Mouse (Mus musculus) embryonic facial prominence, embryonic 10.5 days (tissue): ENCODE results near the gene Zfp13. TPM values are rescaled to one million over a fixed set of nuclear protein-coding genes. Genes with fewer than 3 reads are reported as not detected.

Experiments
- DNase-seq: peaks from one replicate; pipeline ENCODE4 v3.0.0-alpha.2; 2017; ENCODE audit warnings: low spot score
- H3K27ac ChIP-seq: fragments of 300-500 bp; sonication (generic); replicated peaks from 2 replicates; pipeline ENCODE4 v1.5.1; 2016; ENCODE audit warnings: mild to moderate bottlenecking
- H3K27me3 ChIP-seq: fragments of 300-500 bp; sonication (generic); replicated peaks from 2 replicates; pipeline ENCODE4 v1.6.1; 2016; ENCODE audit warnings: low read depth, mild to moderate bottlenecking; ENCODE audit not compliant: poor library complexity, severe bottlenecking
- H3K36me3 ChIP-seq: fragments of 300-500 bp; sonication (generic); replicated peaks from 2 replicates; pipeline ENCODE4 v1.6.1; 2016; ENCODE audit warnings: mild to moderate bottlenecking, moderate library complexity
- H3K4me1 ChIP-seq: fragments of 300-500 bp; sonication (generic); 2 replicates; pipeline ENCODE4 v1.6.1; 2016
- H3K4me3 ChIP-seq: fragments of 300-500 bp; sonication (generic); 2 replicates; pipeline ENCODE4 v1.5.1; 2016; ENCODE audit warnings: mild to moderate bottlenecking, moderate library complexity
- H3K9me3 ChIP-seq: fragments of 300-500 bp; sonication (generic); 2 replicates; pipeline ENCODE4 v1.6.1; 2016; ENCODE audit warnings: mild to moderate bottlenecking
- WGBS: fragments of 180-500 bp; shearing (Covaris S2); methylation state at CpG from one replicate; pipeline ENCODE4 v1.1.7; 2016; 5-methylcytosine and 5-hydroxymethylcytosine counted together
- polyA plus RNA-seq: library from polyadenylated mRNA; unstranded; fragments of >200 nt; fragmentation: Nextera tagmentation; extraction: Ambion mirVana; gene quantifications from 2 replicates; pipeline ENCODE4 v1.2.1, GENCODE M21; 2016

Zfp13 gene
- 22.4 and 24.4 TPM in 2 replicates for polyA plus RNA-seq

- WGBS: 9% methylated on average over 31 of the region's 31 CpGs
Observed at GRCm38 (mm10) chr17:23598582-23599552, at the start of gene Zfp13. Zfp13 (minus strand) TSS chr17:23599487.

GRCm38 (mm10) chr17:23645894-23646293 is 46.6 kb upstream of the Zfp13 start:
- WGBS: 28% methylated on average over 10 of the region's 10 CpGs
- Histone ChIP-seq H3K36me3 (no peaks in the 10 kb centered on the region), H3K4me3 (no peak overlapping the region), H3K27me3 (peaks cover 43% of the 10 kb centered on the region), H3K27ac (no peak overlapping the region), H3K4me1 (peaks cover 11% of the 10 kb centered on the region), H3K9me3 (no peaks in the 10 kb centered on the region)
- DNase-seq: no peak

More at GRCm38 (mm10) chr17:23598582-23599552, at the start of gene Zfp13:
- peak within 1 kb of the TSS; percentile 58 for H3K4me3 ChIP-seq
- H3K27me3 ChIP-seq: no peaks in the 10 kb centered on the region
- no peaks in the 10 kb centered on the region for H3K36me3 ChIP-seq
- peak within 1 kb of the TSS; percentile 90 for H3K27ac ChIP-seq
- peak; percentile 93 for DNase-seq
- H3K9me3 ChIP-seq: no peaks in the 10 kb centered on the region
- peaks cover 39% of the 10 kb centered on the region for H3K4me1 ChIP-seq

- H3K36me3 ChIP-seq: no peaks in the 10 kb centered on the region
- H3K27me3 ChIP-seq: peaks cover 43% of the 10 kb centered on the region
- WGBS: under 1% methylated on average over 58 of the region's 58 CpGs
- H3K4me3 ChIP-seq: peak within 1 kb of the TSS; percentile 62
- peak; percentile 62 for DNase-seq
- peaks cover 11% of the 10 kb centered on the region for H3K4me1 ChIP-seq
- H3K9me3 ChIP-seq: no peaks in the 10 kb centered on the region
- H3K27ac ChIP-seq: peak within 1 kb of the TSS; percentile 72
Observed at GRCm38 (mm10) chr17:23644613-23645495, 45.6 kb upstream of the Zfp13 start, which contains the start of gene Mmp25. Mmp25 (minus strand) TSS chr17:23645277.

- Histone ChIP-seq H3K27ac (no peak overlapping the region), H3K36me3 (no peaks in the 10 kb centered on the region), H3K27me3 (peaks cover 10% of the 10 kb centered on the region), H3K4me3 (no peak overlapping the region), H3K9me3 (no peaks in the 10 kb centered on the region), H3K4me1 (peaks cover 9% of the 10 kb centered on the region)
- 84% methylated on average over 8 of the region's 8 CpGs for WGBS
- DNase-seq: no peak
Observed at GRCm38 (mm10) chr17:23631241-23631640, 32.0 kb upstream of the Zfp13 start.

GRCm38 (mm10) chr17:23630195-23631020 is 31.1 kb upstream of the Zfp13 start:
- no peak overlapping the region for H3K27ac ChIP-seq
- H3K4me1 ChIP-seq: peaks cover 9% of the 10 kb centered on the region
- peak overlapping the region; percentile 45 for H3K4me3 ChIP-seq
- peaks cover 10% of the 10 kb centered on the region for H3K27me3 ChIP-seq
- no peaks in the 10 kb centered on the region for H3K36me3 ChIP-seq
- WGBS: 18% methylated on average over 22 of the region's 22 CpGs
- H3K9me3 ChIP-seq: no peaks in the 10 kb centered on the region
- DNase-seq: peak; percentile 87

- no peak for DNase-seq
- Histone ChIP-seq H3K4me1 (peaks cover 9% of the 10 kb centered on the region), H3K9me3 (no peaks in the 10 kb centered on the region), H3K4me3 (no peak overlapping the region), H3K27ac (no peak overlapping the region), H3K27me3 (peaks cover 10% of the 10 kb centered on the region), H3K36me3 (no peaks in the 10 kb centered on the region)
- WGBS: 43% methylated on average over 7 of the region's 7 CpGs
Observed at GRCm38 (mm10) chr17:23627813-23628212, 28.5 kb upstream of the Zfp13 start.

GRCm38 (mm10) chr17:23620351-23620750 is 21.1 kb upstream of the Zfp13 start:
- H3K27me3 ChIP-seq: 0 out of 2 replicates have a peak, but pooled peaks cover 5% of the 10 kb centered on the region
- WGBS: 83% methylated on average over 7 of the region's 7 CpGs
- H3K27ac ChIP-seq: no peak overlapping the region

GRCm38 (mm10) chr17:23617087-23617486 is 17.8 kb upstream of the Zfp13 start:
- Histone ChIP-seq H3K36me3 (no peaks in the 10 kb centered on the region), H3K9me3 (no peaks in the 10 kb centered on the region), H3K27ac (no peak overlapping the region), H3K4me1 (no peaks in the 10 kb centered on the region), H3K27me3 (0 out of 2 replicates have a peak, but pooled peaks cover 5% of the 10 kb centered on the region), H3K4me3 (no peak overlapping the region)
- no peak for DNase-seq
- WGBS: 62% methylated on average over 9 of the region's 9 CpGs

More at GRCm38 (mm10) chr17:23620351-23620750, 21.1 kb upstream of the Zfp13 start:
- no peaks in the 10 kb centered on the region for H3K4me1 ChIP-seq
- H3K36me3 ChIP-seq: no peaks in the 10 kb centered on the region
- H3K4me3 ChIP-seq: no peak overlapping the region
- no peak for DNase-seq
- no peaks in the 10 kb centered on the region for H3K9me3 ChIP-seq

GRCm38 (mm10) chr17:23610361-23610800 is 11.1 kb upstream of the Zfp13 start:
- peak; percentile 57 for DNase-seq
- Histone ChIP-seq H3K36me3 (no peaks in the 10 kb centered on the region), H3K4me3 (no peak overlapping the region), H3K4me1 (no peaks in the 10 kb centered on the region), H3K27ac (no peak overlapping the region), H3K9me3 (no peaks in the 10 kb centered on the region), H3K27me3 (no peaks in the 10 kb centered on the region)
- WGBS: 88% methylated on average over 28 of the region's 28 CpGs

- no peak for DNase-seq
- Histone ChIP-seq H3K9me3 (no peaks in the 10 kb centered on the region), H3K27me3 (no peaks in the 10 kb centered on the region), H3K36me3 (no peaks in the 10 kb centered on the region), H3K27ac (no peak overlapping the region), H3K4me1 (no peaks in the 10 kb centered on the region), H3K4me3 (no peak overlapping the region)
- WGBS: 94% methylated on average over 24 of the region's 24 CpGs
Observed at GRCm38 (mm10) chr17:23609612-23610011, 10.3 kb upstream of the Zfp13 start.

GRCm38 (mm10) chr17:23605220-23605619 is 5.9 kb upstream of the Zfp13 start:
- Histone ChIP-seq H3K27ac (no peak overlapping the region), H3K4me1 (peaks cover 19% of the 10 kb centered on the region)
- 84% methylated on average over 8 of the region's 8 CpGs for WGBS

More at GRCm38 (mm10) chr17:23605220-23605619, 5.9 kb upstream of the Zfp13 start:
- no peaks in the 10 kb centered on the region for H3K36me3 ChIP-seq
- no peak overlapping the region for H3K4me3 ChIP-seq
- H3K9me3 ChIP-seq: no peaks in the 10 kb centered on the region
- H3K27me3 ChIP-seq: no peaks in the 10 kb centered on the region
- DNase-seq: no peak
